Mouse (Mus musculus) left cerebral cortex, adult 2 months (tissue): ENCODE data around the gene Btbd2. TPM values are rescaled to one million over a fixed set of nuclear protein-coding genes. Genes with fewer than 3 reads are reported as not detected.

ENCODE experiments used
- DNase-seq, 2 experiments: peaks; one replicate each; pipeline ENCODE4 v3.0.0; 2021 to 2022; ENCODE audit warnings: low spot score in 2 of 2, mixed read lengths in 1 of 2; ENCODE audit errors: extremely low spot score in 1 of 2
- H3K27ac ChIP-seq: fragments of 200-600 bp; 2 replicates; pipeline ENCODE4 v1.8.1; 2022
- H3K4me3 ChIP-seq: fragments of 200-600 bp; 2 replicates; pipeline ENCODE4 v1.8.1; 2022
- CTCF ChIP-seq: fragments of 200-600 bp; IDR thresholded peaks from 2 replicates; pipeline ENCODE4 v1.8.1; 2022; ENCODE audit warnings: antibody characterized with exemption, mild to moderate bottlenecking, moderate library complexity
- intact Hi-C: fragments of 180-260 bp; cut with DNase I; formaldehyde crosslinking; loops from one replicate; pipeline ENCODE4 v1.15.1; 2025
- long read RNA-seq, 2 experiments: library from polyadenylated mRNA; stranded (forward); transcript quantifications; one replicate each; pipeline ENCODE4 v2.0.0; 2021; ENCODE audit warnings: borderline mapping rate in 2 of 2
- total RNA-seq, 2 experiments: library from RNA; stranded (reverse); gene quantifications; 2 replicates each; pipeline ENCODE4 v1.2.3; 2021

Gene Btbd2
- total RNA-seq, result 10 to 100 TPM; 85.1 to 96.7 TPM
- long read RNA-seq, experiment 1, transcript Btbd2-202 (9 exons, 2,449 nt), result major isoform, 178 of 230 reads
- long read RNA-seq, experiment 1, partial matches to known transcripts, result 7 of 230 reads
- long read RNA-seq, experiment 1, other reads (novel, unspliced or antisense), result 45 of 230 reads
- long read RNA-seq, experiment 2, transcript Btbd2-202 (9 exons, 2,449 nt), result major isoform, 174 of 228 reads
- long read RNA-seq, experiment 2, partial matches to known transcripts, result 3 of 228 reads
- long read RNA-seq, experiment 2, other reads (novel, unspliced or antisense), result 51 of 228 reads

- Histone ChIP-seq H3K27ac (peak within 1 kb of the TSS; percentile 93), H3K4me3 (peak within 1 kb of the TSS; percentile 71)
- DNase-seq, result no peak
- intact Hi-C loops, result loop anchor here (2.0 to 5.0 kb wide), 3 partner anchors 20 to 45 kb away; partner anchors contain the start of genes Csnk1g2, Izumo4 and Mob3a
- TF ChIP-seq CTCF, result no peak
Observed at GRCm38 (mm10) chr10:80656863-80657623, at the start of gene Btbd2. Gene Btbd2 (minus strand): TSS chr10:80657071.

GRCm38 (mm10) chr10:80705479-80705878 lies 48.6 kb upstream of the Btbd2 start:
- no peak for TF ChIP-seq CTCF
- intact Hi-C loops, result no loop called here
- H3K4me3 ChIP-seq, result no peak overlapping the region
- H3K27ac ChIP-seq, result no peak overlapping the region
- no peak for DNase-seq

- TF ChIP-seq CTCF, result no peak
- no peak for DNase-seq
- Histone ChIP-seq H3K27ac (no peak overlapping the region), H3K4me3 (no peak overlapping the region)
- intact Hi-C loops, result no loop called here
Observed at GRCm38 (mm10) chr10:80705033-80705432, 48.2 kb upstream of the Btbd2 start.

- no peak for TF ChIP-seq CTCF
- Histone ChIP-seq H3K4me3 (no peak overlapping the region), H3K27ac (no peak overlapping the region)
- intact Hi-C loops, result loop anchor here (5.0 kb wide), 1 partner anchor 47 kb away; the partner anchor contains the start of gene Btbd2
- DNase-seq, result no peak
Observed at GRCm38 (mm10) chr10:80704418-80704817, 47.5 kb upstream of the Btbd2 start.

- Histone ChIP-seq H3K27ac (peak overlapping the region; percentile 92; the same call in 1 of the 2 replicates), H3K4me3 (peak overlapping the region; percentile 73)
- DNase-seq, result no peak
- intact Hi-C loops, result loop anchor here (2.0 to 5.0 kb wide), 2 partner anchors 46 to 81 kb away; partner anchors contain the start of genes Btbd2 and Csnk1g2
- no peak for TF ChIP-seq CTCF
Observed at GRCm38 (mm10) chr10:80703643-80704042, 46.8 kb upstream of the Btbd2 start.

GRCm38 (mm10) chr10:80702536-80703390 lies 45.9 kb upstream of the Btbd2 start:
- intact Hi-C loops, result loop anchor here (1.0 to 5.0 kb wide), 3 partner anchors 26 to 80 kb away; partner anchors contain the start of genes Btbd2 and Csnk1g2
- H3K27ac ChIP-seq, result peak overlapping the region; percentile 92
- peak; percentile 93 for DNase-seq
- peak overlapping the region; percentile 73 for H3K4me3 ChIP-seq
- no peak; the same call in none of the 2 replicates for TF ChIP-seq CTCF

GRCm38 (mm10) chr10:80701721-80702535 lies 45.1 kb upstream of the Btbd2 start, which contains the start of the genes Mob3a and Izumo4:
Gene Mob3a (minus strand): TSS chr10:80701977.
Gene Izumo4 (plus strand): TSS chr10:80702184.
- intact Hi-C loops, result loop anchor here (1.0 to 5.0 kb wide), 3 partner anchors 26 to 79 kb away; partner anchors contain the start of genes Btbd2 and Csnk1g2
- peak within 1 kb of the TSS; percentile 92 for H3K27ac ChIP-seq
- peak; percentile 98 for DNase-seq
- peak; percentile 7; the same call in 1 of the 2 replicates for TF ChIP-seq CTCF
- H3K4me3 ChIP-seq, result peak within 1 kb of the TSS; percentile 73

GRCm38 (mm10) chr10:80700732-80701131 lies 43.9 kb upstream of the Btbd2 start:
- intact Hi-C loops, result loop anchor here (5.0 kb wide), 1 partner anchor 43 kb away; the partner anchor contains the start of gene Btbd2
- no peak overlapping the region; the same call in 1 of the 2 replicates for H3K4me3 ChIP-seq
- no peak overlapping the region for H3K27ac ChIP-seq
- no peak for TF ChIP-seq CTCF
- no peak for DNase-seq

GRCm38 (mm10) chr10:80700038-80700504 lies 43.2 kb upstream of the Btbd2 start:
- Histone ChIP-seq H3K27ac (no peak overlapping the region), H3K4me3 (no peak overlapping the region)
- DNase-seq, result no peak
- no peak for TF ChIP-seq CTCF
- intact Hi-C loops, result loop anchor here (5.0 kb wide), 1 partner anchor 43 kb away; the partner anchor contains the start of gene Btbd2

- no peak for TF ChIP-seq CTCF
- no peak for DNase-seq
- H3K4me3 ChIP-seq, result no peak overlapping the region
- intact Hi-C loops, result no loop called here
- no peak overlapping the region for H3K27ac ChIP-seq
Observed at GRCm38 (mm10) chr10:80698605-80699004, 41.7 kb upstream of the Btbd2 start.
